Mouse (Mus musculus) adrenal gland, adult (tissue): ENCODE data around the gene Gm4450.
"Not testable (repeated sequence)": the region's sequence is repeated elsewhere in the genome, so short reads cannot be mapped to it uniquely, and the experiment has no call there.

ENCODE experiments used
- DNase-seq, 2 experiments: peaks; one replicate each; pipeline ENCODE4 v3.0.0; 2022 to 2023; ENCODE audit warnings: low spot score in 1 of 2; ENCODE audit not compliant: inconsistent age in 2 of 2

Gene Gm4450

DNA sequence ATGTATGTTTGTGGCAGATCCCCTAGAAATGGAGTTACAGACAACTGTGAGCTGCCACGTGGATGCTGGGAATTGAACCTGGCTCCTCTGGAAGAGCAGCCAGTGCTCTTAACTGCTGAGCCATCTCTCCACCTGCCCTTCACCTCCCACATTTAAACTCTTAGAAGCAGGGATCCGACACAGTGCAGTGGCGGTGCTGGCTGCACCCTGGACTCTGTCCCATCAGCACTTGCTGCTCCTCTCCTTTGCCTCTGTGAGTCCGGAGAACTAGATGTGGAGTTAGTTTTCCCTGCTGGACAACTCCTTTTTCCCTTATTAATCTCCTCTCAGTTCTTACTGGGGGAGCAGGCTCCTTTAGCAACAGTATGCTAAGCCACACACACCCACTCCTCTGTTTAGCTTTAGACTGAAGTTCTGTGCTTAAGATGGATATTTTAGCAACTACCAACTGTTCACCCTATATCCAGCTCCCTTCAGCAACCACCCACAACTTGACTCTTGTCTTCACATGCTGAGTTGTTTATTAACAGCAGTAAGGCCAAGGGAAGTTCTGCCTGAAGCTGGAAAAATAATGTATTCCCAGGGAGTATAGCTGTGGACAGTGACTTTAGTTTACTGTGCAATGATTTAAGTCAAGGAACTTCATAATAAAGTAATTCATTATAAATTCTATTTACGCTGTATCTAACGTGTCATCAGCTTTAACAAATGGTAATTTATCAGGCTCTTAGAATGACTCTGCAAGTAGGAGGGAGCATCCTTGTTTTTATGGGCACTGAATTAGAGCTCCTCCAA lies 37.7 kb downstream of the Gm4450 start:
- DNase-seq, result peak in 1 of 2 experiments; percentile 13

DNA sequence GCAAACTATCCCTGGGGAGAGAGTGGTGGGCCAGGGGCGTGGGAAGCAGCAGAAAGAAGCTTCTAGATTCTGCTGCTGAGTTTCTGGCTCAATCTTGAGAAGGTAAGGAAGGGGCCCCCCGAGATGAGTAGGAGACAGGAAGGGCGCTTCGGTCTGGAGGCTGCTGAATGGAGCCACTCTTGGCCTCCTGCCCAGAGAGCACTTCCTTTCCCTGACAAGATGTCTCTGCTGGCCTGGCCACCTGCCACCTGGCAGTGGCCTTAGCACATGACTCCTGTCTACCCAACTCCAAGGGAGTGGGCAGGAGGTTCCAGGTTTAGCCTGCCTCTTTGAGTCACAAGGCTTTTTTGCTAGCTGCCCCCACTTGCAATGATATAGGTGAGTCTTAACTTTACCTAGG lies 39.6 kb downstream of the Gm4450 start:
- DNase-seq, result peak; percentile 89 to 91

DNA sequence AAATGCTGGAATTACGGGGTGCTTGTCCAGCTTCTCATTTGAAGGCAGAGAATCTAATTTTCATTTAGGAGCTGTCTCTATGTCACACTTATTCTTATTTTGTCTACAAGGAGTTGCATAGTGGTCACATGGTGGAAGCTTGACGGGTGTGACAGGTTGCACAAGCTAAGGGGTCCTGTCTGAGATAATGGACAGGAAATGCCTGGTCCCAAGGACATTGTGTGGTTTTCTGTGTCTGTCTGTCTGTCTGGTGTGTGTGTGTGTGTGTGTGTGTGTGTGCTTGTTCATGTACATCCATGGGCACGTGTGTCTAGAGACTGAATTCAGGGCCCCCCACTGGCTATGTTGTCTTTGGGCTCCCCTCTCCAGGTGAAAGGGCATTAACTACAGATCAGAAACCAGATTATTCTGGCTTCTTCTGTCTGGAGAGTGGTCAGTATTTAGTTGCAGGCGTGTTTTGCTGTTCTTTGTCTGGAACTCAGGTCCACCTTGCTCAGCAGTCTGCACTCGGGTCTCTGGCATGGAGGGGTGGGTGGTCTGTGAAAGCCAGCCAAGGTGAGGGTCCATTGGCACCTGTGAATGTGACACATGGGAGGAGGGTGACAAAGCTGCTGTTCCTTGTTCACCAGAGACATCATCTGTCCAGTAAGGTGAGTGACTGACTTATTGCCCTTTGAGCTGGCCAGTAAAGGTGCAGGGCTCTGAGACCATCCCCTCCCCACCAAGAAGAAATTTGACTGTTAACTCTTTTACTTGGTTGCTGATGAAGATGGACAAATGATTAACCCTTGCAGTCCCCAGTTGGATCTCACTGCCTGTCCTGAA lies 40.3 kb downstream of the Gm4450 start:
- DNase-seq, result peak in 1 of 2 experiments; percentile 24

DNA sequence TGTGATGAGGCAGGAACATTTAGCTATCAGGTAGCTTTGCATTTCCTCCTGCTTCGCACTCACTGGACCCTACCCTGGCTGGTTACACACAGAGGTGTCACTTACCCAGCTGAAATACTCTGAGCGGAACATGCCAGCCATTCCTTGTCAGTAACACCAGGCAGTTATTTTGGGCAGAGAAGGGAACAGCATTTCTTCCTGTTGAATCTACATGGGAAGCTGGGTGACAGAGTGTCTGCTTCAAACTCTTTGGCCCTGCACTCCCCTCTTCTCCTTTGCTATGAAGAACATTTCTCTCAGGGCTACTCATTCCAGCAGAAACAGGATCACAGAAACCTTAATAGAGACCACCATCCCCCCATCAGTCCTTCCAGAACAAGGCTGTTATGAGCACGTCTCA lies 42.6 kb downstream of the Gm4450 start:
- no peak for DNase-seq

DNA sequence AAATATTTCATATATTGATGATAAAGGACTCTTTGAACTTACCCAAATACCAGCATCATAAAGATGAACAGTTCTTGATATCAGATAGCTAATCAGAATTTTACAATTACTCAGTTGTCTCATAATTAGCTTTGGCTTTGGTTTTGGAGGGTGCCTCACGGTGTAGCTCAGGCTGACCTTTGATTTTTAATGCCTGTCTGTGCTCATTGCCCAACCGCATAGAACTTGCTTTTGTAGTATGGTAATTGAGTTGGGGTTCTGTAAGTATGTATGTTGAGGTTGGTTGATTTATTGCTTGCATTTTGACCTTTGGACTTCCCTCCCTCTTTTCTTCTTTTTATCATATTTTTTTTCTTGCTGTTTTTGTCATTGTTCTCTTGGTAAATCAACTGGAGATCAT lies 43.2 kb downstream of the Gm4450 start:
- no peak for DNase-seq

DNA sequence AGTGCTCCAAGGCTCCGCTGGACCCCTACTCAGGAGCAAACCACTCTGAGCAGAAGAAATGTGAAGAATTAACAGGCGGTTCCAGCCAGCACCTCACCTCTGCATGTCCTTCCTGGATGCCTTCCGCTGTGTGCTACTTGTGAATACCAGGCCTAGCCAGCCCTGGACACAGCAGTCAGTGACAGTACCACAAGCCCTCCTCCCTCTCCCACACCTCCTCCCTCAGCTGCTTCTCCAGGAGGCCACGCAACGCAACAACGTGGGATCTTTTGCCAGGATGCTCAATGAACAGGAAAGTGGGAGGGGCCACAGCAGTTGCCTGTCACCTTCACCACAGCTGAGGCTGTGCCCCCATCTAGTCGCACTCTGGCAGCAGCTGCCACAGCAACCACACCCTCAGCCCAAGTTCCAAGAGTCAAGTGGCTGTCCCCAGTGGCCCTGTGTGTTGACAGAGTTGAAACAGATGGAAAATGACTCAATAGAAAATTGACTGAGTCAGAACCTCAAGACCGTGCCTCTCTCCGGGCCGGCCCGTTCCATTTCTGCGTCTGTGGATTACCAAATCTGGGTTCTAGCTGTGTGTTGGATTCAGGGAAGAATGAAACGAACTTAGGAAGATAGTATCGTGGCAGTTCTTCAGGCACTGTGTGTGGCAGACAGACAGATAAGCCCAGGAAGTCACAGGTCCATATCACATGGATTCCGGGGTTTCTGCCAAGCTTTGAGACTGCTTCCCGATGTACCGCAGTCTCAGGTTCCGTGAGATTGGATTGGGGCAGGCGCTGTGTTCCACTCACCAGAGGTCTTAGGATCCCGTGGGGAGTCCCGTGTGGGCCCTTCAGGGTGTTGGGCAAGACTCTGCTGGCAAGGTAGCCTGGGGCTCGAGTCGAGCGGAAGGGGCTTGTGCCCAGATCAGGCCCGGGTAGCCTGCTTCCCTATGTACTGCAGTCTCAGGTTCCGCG lies 46.0 kb downstream of the Gm4450 start:
- not testable (repeated sequence) for DNase-seq

DNA sequence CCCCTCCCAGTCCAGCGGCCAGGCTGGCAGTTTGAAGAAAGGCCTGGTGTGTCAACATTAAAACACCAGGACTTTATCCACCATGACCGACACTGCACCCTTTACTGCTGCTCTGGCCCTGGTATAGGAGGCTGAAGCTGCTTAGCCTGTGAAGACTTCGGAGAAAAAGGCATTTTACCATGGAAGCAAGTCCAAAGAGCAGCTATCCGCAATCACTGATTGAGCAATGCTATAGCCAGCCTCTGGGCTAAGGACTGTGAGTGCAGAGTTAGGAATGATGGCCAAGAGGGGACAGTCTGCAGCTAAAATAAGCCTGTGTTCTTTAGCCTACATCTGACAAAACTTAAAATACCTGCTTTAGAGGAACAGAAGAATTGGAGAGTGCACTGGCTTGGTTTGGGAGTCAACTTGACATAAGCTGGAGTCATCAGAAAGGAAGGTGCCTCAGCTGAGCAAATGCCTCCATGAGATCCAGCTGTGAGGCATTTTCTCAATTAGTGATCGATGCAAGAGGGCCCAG lies 49.6 kb downstream of the Gm4450 start:
- DNase-seq, result not testable (repeated sequence)

DNA sequence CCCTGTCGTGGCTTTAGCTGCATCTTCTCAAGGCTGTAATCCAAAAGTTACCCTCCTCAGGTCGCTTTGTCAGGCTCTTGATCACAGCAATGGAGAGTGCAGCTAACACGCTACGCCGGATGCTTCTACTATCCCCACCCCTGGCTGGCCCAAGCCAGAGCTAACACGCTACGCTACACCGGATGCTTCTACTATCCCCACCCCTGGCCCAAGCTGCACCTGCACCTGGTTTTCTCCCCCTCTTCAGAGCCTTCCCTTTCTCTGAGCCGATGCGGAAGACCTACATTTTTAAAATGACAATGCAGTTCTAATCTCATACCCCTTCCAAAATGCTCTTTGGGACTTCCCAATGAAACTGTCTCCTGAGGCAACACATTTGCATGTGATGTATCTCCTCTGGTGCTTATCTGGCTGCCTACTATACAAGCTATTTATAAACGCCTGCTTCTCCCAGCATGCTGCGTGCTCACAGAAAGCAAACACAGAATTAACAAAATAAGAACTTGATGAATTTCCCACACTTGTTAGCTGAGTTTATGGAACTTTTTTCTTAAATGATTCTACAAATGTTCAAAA lies 50.3 kb downstream of the Gm4450 start:
- not testable (repeated sequence) for DNase-seq

DNA sequence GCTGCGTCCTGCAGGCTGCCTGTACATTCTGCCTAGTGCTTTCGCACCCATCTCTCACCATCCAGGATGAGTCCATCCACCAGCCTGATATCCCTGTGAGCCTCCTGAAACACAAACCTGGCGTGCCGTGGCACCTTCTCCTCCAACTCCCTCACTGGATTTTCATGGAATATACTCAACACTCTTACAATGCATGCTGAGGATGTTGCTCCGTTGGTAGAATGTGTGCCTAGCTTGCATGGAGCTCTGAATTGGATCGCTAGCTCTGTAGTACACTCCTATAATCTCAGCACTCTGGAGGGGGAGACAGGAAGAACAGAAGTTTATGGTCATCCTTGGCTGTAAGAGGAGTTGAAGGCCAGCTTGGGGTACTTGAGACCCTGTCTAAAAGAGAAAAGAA lies 51.0 kb downstream of the Gm4450 start:
- not testable (repeated sequence) for DNase-seq

DNA sequence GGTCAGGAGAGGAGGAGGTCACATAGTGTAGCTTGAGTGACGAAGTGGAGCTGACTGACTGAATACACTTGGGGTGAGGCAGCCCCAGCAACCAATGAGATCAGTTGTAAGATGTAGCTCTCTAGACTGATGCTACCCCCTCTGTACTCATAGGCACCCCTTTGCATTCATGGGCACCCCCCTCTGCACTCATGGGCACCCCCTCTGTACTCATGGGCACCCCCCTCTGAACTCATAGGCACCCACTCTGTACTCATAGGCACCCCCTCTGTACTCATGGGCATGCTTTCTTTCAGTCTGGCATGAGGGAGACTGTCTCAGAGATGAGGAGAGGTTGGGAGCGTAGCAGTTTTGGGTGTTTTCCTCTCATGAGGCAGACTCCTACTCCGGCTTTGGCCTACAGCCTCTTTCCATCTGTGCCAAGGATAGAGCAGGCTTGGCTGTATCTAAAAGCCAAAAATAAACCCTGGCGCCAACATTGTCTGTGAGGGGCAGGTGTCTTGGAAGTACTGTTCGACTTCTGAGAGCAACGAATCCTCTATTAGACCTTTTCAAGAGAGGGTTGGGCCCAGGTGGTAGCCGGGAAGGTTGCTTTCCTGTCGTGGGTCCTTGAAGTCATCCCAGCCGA lies 52.5 kb downstream of the Gm4450 start:
- DNase-seq, result not testable (repeated sequence)
